Mouse (Mus musculus): ENCODE results near the gene Gmds.

DNA sequence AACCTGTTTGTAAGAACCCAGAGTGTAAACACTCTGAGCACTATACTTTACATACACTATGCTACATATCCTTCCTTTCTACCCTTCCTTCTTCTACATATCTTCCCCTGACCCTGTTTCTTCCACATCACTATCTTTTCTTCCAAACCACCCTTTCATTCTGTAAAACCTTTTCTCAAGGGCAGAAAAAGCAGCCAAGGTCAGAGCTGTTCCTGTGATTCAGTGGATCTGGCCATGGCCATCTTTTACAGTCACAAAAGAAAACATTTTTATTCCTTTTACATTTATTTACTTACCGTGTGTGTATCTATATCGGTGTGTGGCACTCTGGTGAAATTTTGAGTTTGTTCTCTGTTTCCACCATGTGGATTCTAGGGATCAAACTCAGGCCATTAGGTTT, 418.8 kb downstream of the Gmds start:
- TF ChIP-seq CTCF (IDR thresholded peaks at IDR 0.05; ENCODE audit: low read depth, low read length) (no peak), POLR2A (IDR thresholded peaks at IDR 0.05; ENCODE audit: borderline replicate concordance, low read depth, low read length) (no peak)

All from bone marrow macrophage, adult 2 months (primary cell).